Mouse (Mus musculus) forelimb bud, embryonic 11.5 days (tissue): ENCODE measurements around the gene F11.

ENCODE experiments used
- DNase-seq: peaks from one replicate; pipeline ENCODE4 v3.0.0-alpha.2; 2012; ENCODE audit warnings: low read depth, low spot score

Gene F11

GRCm38 (mm10) chr8:45261920-45262319 lies at the start of gene F11:
Gene F11 (minus strand): TSS chr8:45262031.
- DNase-seq: no peak

GRCm38 (mm10) chr8:45310967-45311366 lies 49.1 kb upstream of the F11 start:
- DNase-seq: no peak

- no peak for DNase-seq
These were observed 46.5 kb upstream of the F11 start, which contains the start of gene Gm45753 for GRCm38 (mm10) chr8:45308366-45308765. Gene Gm45753 (minus strand): TSS chr8:45308466.

GRCm38 (mm10) chr8:45305479-45305878 lies 43.6 kb upstream of the F11 start:
- no peak for DNase-seq

GRCm38 (mm10) chr8:45304354-45304753 lies 42.5 kb upstream of the F11 start:
- DNase-seq: no peak

GRCm38 (mm10) chr8:45302390-45302789 lies 40.6 kb upstream of the F11 start:
- no peak for DNase-seq

- DNase-seq: no peak
These were observed 33.4 kb upstream of the F11 start for GRCm38 (mm10) chr8:45295276-45295675.

GRCm38 (mm10) chr8:45294687-45295086 lies 32.9 kb upstream of the F11 start, which contains the start of gene Klkb1:
Gene Klkb1 (minus strand): TSS chr8:45294859.
- DNase-seq: no peak

- no peak for DNase-seq
These were observed 30.0 kb upstream of the F11 start for GRCm38 (mm10) chr8:45291790-45292189.

- DNase-seq: no peak
These were observed 19.8 kb upstream of the F11 start for GRCm38 (mm10) chr8:45281630-45282029.

- DNase-seq: no peak
These were observed 15.6 kb upstream of the F11 start for GRCm38 (mm10) chr8:45277453-45277852.

- no peak for DNase-seq
These were observed 12.5 kb upstream of the F11 start for GRCm38 (mm10) chr8:45274317-45274716.

GRCm38 (mm10) chr8:45269056-45269455 lies 7.2 kb upstream of the F11 start:
- DNase-seq: no peak

- DNase-seq: no peak
These were observed 6.7 kb upstream of the F11 start for GRCm38 (mm10) chr8:45268485-45268884.

GRCm38 (mm10) chr8:45267611-45268391 lies 6.0 kb upstream of the F11 start:
- no peak for DNase-seq

- no peak for DNase-seq
These were observed 5.2 kb upstream of the F11 start for GRCm38 (mm10) chr8:45266993-45267392.

- DNase-seq: no peak
These were observed 3.1 kb upstream of the F11 start for GRCm38 (mm10) chr8:45264918-45265317.

- no peak for DNase-seq
These were observed 1.0 kb upstream of the F11 start for GRCm38 (mm10) chr8:45262851-45263250.

GRCm38 (mm10) chr8:45258421-45258820 lies 3.4 kb downstream of the F11 start:
- DNase-seq: no peak

GRCm38 (mm10) chr8:45255040-45255439 lies 6.8 kb downstream of the F11 start:
- no peak for DNase-seq

GRCm38 (mm10) chr8:45254194-45254842 lies 7.5 kb downstream of the F11 start:
- no peak for DNase-seq

GRCm38 (mm10) chr8:45253586-45253985 lies 8.2 kb downstream of the F11 start:
- no peak for DNase-seq

GRCm38 (mm10) chr8:45253111-45253510 lies 8.7 kb downstream of the F11 start:
- DNase-seq: no peak
